Mouse (Mus musculus): ENCODE measurements at regions not wholly inside any gene's neighbourhood (a gene's known extent, or its start where the extent isn't known, plus 50 kb on each side); places are given as distances from the start of the nearest gene placed in this dataset.

DNA sequence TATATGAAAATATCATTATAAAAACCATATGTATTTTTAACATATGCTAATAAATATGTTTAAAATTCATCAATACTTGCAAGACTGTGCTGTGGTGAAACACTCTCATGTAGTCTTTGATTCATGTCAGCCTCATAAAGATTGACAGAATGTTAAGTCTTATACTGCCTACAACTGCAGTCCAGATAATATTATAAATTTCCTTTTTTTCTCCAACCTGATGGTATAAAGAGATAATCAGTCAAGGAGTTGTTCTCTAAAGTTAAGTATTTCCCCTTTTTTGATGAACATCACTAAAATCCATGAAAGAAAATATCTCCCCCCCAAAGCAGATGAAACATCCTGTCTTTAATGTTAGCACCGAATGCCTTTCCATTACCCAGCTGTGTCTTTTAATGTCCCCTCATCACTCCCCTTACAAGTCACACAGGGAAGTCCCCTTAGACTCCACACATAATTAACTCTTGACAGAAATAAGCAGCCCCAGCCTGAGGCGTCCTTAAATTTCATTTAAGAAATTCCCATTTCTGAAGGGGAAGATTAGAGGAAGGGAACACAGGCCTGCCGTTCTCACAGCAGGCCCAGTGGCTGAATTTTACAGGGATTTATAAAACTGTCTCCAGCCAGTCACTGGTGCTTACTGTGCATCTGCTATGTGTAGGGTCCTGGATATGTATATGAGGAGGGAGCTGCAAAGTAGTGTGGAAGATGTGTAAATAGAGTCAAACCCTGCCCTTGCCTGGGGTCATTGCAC lies 129.0 kb upstream of the Tbl1xr1 start:
- TF ChIP-seq CTCF (IDR thresholded peaks at IDR 0.05; ENCODE audit: extremely low read depth, insufficient read length, insufficient replicate concordance, low read depth, low read length) (no peak), POLR2A (IDR thresholded peaks at IDR 0.05; ENCODE audit: low read depth, low read length) (no peak)

All from small intestine, adult 2 months (tissue).